Mouse (Mus musculus) cerebellum, adult 8-10 months (tissue): ENCODE measurements at regions not wholly inside any gene's neighbourhood (a gene's known extent, or its start where the extent isn't known, plus 50 kb on each side); places are given as distances from the start of the nearest gene placed in this dataset.

Experiments
- DNase-seq: peaks from one replicate; pipeline ENCODE4 v3.0.0; 2022

- DNase-seq = no peak
Observed at GRCm38 (mm10) chr13:54847764-54848183, 58.6 kb downstream of the Tspan17 start.

GRCm38 (mm10) chr13:54851131-54851530 is 62.0 kb downstream of the Tspan17 start:
- DNase-seq = no peak

GRCm38 (mm10) chr13:54855333-54856238 is 66.4 kb downstream of the Tspan17 start:
- DNase-seq = peak; percentile 49

GRCm38 (mm10) chr13:54862931-54863330 is 73.8 kb downstream of the Tspan17 start:
- DNase-seq = no peak

- no peak for DNase-seq
Observed at GRCm38 (mm10) chr13:54864048-54864447, 74.9 kb downstream of the Tspan17 start.

- DNase-seq = no peak
Observed at GRCm38 (mm10) chr13:54872004-54872403, 77.2 kb upstream of the Unc5a start.

- DNase-seq = no peak
Observed at GRCm38 (mm10) chr13:54873882-54874281, 75.3 kb upstream of the Unc5a start.

- DNase-seq = no peak
Observed at GRCm38 (mm10) chr13:54874291-54875200, 74.7 kb upstream of the Unc5a start.

- no peak for DNase-seq
Observed at GRCm38 (mm10) chr13:54876556-54876955, 72.7 kb upstream of the Unc5a start.

GRCm38 (mm10) chr13:54877656-54878055 is 71.6 kb upstream of the Unc5a start:
- no peak for DNase-seq

- DNase-seq = no peak
Observed at GRCm38 (mm10) chr13:54879325-54879724, 69.9 kb upstream of the Unc5a start.

- DNase-seq = no peak
Observed at GRCm38 (mm10) chr13:54880204-54880603, 69.0 kb upstream of the Unc5a start.

- DNase-seq = no peak
Observed at GRCm38 (mm10) chr13:54882781-54883180, 66.4 kb upstream of the Unc5a start.

- DNase-seq = no peak
Observed at GRCm38 (mm10) chr13:54883748-54884708, 65.2 kb upstream of the Unc5a start.

- peak; percentile 47 for DNase-seq
Observed at GRCm38 (mm10) chr13:54884709-54885460, 64.3 kb upstream of the Unc5a start.

GRCm38 (mm10) chr13:54887366-54887921 is 61.8 kb upstream of the Unc5a start:
- no peak for DNase-seq

GRCm38 (mm10) chr13:54888021-54888420 is 61.2 kb upstream of the Unc5a start:
- DNase-seq = no peak

GRCm38 (mm10) chr13:54889684-54890399 is 59.4 kb upstream of the Unc5a start:
- DNase-seq = no peak

GRCm38 (mm10) chr13:54892572-54892971 is 56.6 kb upstream of the Unc5a start:
- DNase-seq = no peak

- no peak for DNase-seq
Observed at GRCm38 (mm10) chr13:54893651-54894050, 55.6 kb upstream of the Unc5a start.

- DNase-seq = peak; percentile 63
Observed at GRCm38 (mm10) chr13:54895981-54896380, 53.2 kb upstream of the Unc5a start.
